Mouse (Mus musculus) brain, embryonic 14.5 days (tissue): ENCODE results near the gene Ppt2. TPM values are rescaled to one million over a fixed set of nuclear protein-coding genes. Genes with fewer than 3 reads are reported as not detected.

Experiments
- DNase-seq: peaks from one replicate; pipeline ENCODE4 v3.0.0-alpha.2; 2011; ENCODE audit warnings: low read depth
- CTCF ChIP-seq: fragments of 200-500 bp; IDR thresholded peaks from 2 replicates; pipeline ENCODE4 v1.5.1; 2012; ENCODE audit warnings: inconsistent platforms, mild to moderate bottlenecking, moderate library complexity, borderline replicate concordance; ENCODE audit not compliant: insufficient read depth, insufficient read length; ENCODE audit errors: extremely low read depth
- POLR2A ChIP-seq: fragments of 200-500 bp; IDR thresholded peaks from 2 replicates; pipeline ENCODE4 v1.6.1; 2012; ENCODE audit warnings: mild to moderate bottlenecking, inconsistent platforms, borderline replicate concordance; ENCODE audit not compliant: poor library complexity, insufficient read depth, insufficient read length, severe bottlenecking; ENCODE audit errors: extremely low read depth
- polyA plus RNA-seq: library from polyadenylated mRNA; depleted of rRNA; stranded (reverse); fragments of >200 nt; gene quantifications from 2 replicates; pipeline ENCODE4 v1.2.3, GENCODE M21; 2012; rRNA removed

Gene Ppt2
- polyA plus RNA-seq, 1 experiment, result 31.7 TPM

DNA sequence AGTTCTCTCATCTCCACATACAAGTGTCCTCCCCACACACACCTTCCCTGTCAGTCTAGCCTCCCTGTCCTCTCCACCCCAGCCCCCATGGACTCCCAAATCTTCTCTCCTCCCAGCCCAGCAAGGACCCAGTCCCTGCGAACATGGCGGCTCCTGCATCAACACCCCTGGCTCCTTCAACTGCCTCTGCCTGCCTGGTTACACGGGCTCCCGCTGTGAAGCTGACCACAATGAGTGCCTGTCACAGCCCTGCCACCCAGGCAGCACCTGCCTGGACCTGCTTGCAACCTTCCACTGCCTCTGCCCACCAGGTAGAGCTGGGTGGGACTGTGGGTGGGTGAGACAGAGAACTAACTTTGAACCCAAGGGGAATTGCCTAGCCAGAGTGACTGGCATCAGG is 58.4 kb downstream of the Ppt2 start:
- no peak for TF ChIP-seq POLR2A
- no peak for TF ChIP-seq CTCF
- no peak for DNase-seq

DNA sequence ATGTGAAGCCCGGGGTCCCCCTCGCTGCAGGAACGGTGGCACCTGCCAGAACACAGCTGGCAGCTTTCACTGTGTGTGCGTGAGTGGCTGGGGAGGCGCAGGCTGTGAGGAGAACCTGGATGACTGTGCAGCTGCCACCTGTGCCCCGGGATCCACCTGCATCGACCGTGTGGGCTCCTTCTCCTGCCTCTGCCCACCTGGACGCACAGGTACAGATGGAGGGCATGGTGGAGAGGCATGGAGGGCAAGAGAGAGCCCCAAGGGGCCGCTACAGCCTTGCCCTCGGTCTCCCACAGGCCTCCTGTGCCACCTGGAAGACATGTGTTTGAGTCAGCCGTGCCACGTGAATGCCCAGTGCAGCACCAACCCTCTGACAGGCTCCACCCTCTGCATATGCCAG is 59.9 kb downstream of the Ppt2 start:
- no peak for TF ChIP-seq POLR2A
- TF ChIP-seq CTCF, result no peak
- no peak for DNase-seq

DNA sequence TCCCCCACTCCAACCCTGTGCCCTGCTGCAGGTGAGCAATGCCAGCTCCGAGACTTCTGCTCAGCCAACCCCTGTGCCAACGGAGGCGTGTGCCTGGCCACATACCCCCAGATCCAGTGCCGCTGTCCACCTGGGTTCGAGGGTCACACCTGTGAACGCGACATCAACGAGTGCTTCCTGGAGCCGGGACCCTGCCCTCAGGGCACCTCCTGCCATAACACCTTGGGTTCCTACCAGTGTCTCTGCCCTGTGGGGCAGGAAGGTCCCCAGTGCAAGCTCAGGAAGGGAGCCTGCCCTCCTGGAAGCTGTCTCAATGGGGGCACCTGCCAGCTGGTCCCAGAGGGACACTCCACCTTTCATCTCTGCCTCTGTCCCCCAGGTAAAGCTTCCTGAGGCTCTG is 61.0 kb downstream of the Ppt2 start:
- no peak for TF ChIP-seq CTCF
- no peak for TF ChIP-seq POLR2A
- DNase-seq, result no peak

Other genes with a start within 250 kb of the Ppt2 start
- 9.9 and 10.4 TPM in 2 replicates for gene BC051142, start 229.7 kb downstream of the Ppt2 start, polyA plus RNA-seq
- not detected in 2 replicates for gene Btnl4, start 151.2 kb downstream of the Ppt2 start, polyA plus RNA-seq
- not detected in 2 replicates for gene Btnl6, start 111.2 kb downstream of the Ppt2 start, polyA plus RNA-seq
- gene Notch4, start 64.2 kb downstream of the Ppt2 start, polyA plus RNA-seq, result 13.5 and 15.6 TPM in 2 replicates
- 2.0 and 3.0 TPM in 2 replicates for gene Gpsm3, start 38.7 kb downstream of the Ppt2 start, polyA plus RNA-seq
- 107 and 115 TPM in 2 replicates for gene Pbx2, start 37.2 kb downstream of the Ppt2 start, polyA plus RNA-seq
- gene Ager, start 30.6 kb downstream of the Ppt2 start, polyA plus RNA-seq, result 5.1 and 9.0 TPM in 2 replicates
- 189 and 227 TPM in 2 replicates for gene Rnf5, start 24.8 kb downstream of the Ppt2 start, polyA plus RNA-seq
- gene Agpat1, start 24.2 kb downstream of the Ppt2 start, polyA plus RNA-seq, result 251 and 279 TPM in 2 replicates
- gene Egfl8, start 12.5 kb downstream of the Ppt2 start, polyA plus RNA-seq, result 9.2 and 10.3 TPM in 2 replicates
- 53.2 and 63.8 TPM in 2 replicates for gene Prrt1, start 1.0 kb upstream of the Ppt2 start, polyA plus RNA-seq
- gene Fkbpl, start 16.3 kb upstream of the Ppt2 start, polyA plus RNA-seq, result 3.8 and 6.8 TPM in 2 replicates
- gene Atf6b, start 18.6 kb upstream of the Ppt2 start, polyA plus RNA-seq, result 113 and 133 TPM in 2 replicates
- gene Tnxb, start 42.0 kb upstream of the Ppt2 start, polyA plus RNA-seq, result 0.33 and 0.70 TPM in 2 replicates
- 0.04 TPM in 2 replicates for gene C4b, start 115.4 kb upstream of the Ppt2 start, polyA plus RNA-seq
- 0.04 TPM in 2 replicates for gene Cyp21a1, start 176.1 kb upstream of the Ppt2 start, polyA plus RNA-seq
- gene Stk19, start 208.4 kb upstream of the Ppt2 start, polyA plus RNA-seq, result 57.1 and 75.0 TPM in 2 replicates
- gene Dxo, start 208.5 kb upstream of the Ppt2 start, polyA plus RNA-seq, result 73.5 and 101 TPM in 2 replicates
- gene Skiv2l, start 221.7 kb upstream of the Ppt2 start, polyA plus RNA-seq, result 88.8 and 119 TPM in 2 replicates
- 62.1 and 66.0 TPM in 2 replicates for gene Nelfe, start 221.9 kb upstream of the Ppt2 start, polyA plus RNA-seq
- 0.21 and 0.42 TPM in 2 replicates for gene Cfb, start 234.0 kb upstream of the Ppt2 start, polyA plus RNA-seq